Mouse (Mus musculus) kidney, embryonic 16.5 days (tissue): ENCODE data around the gene Rps15a. TPM values are rescaled to one million over a fixed set of nuclear protein-coding genes. Genes with fewer than 3 reads are reported as not detected.

ENCODE experiments used
- ATAC-seq: fragments of 200-750 bp; cut with Nextera tagmentation; 2 replicates; pipeline ENCODE4 v1.8.0; 2017; ENCODE audit warnings: moderate TSS enrichment; ENCODE audit not compliant: low FRiP score, low TSS enrichment
- H3K27ac ChIP-seq: fragments of 300-500 bp; sonication (generic); 2 replicates; pipeline ENCODE4 v1.5.1; 2014; ENCODE audit warnings: low read length
- H3K27me3 ChIP-seq: fragments of 300-500 bp; sonication (generic); 2 replicates; pipeline ENCODE4 v1.6.1; 2014; ENCODE audit warnings: low read length, control low read depth, mixed read lengths; ENCODE audit not compliant: insufficient read depth
- H3K36me3 ChIP-seq: fragments of 300-500 bp; sonication (generic); 2 replicates; pipeline ENCODE4 v1.6.1; 2014; ENCODE audit warnings: low read length, control low read depth, mixed read lengths; ENCODE audit not compliant: insufficient read depth
- H3K4me1 ChIP-seq: fragments of 300-500 bp; sonication (generic); 2 replicates; pipeline ENCODE4 v1.6.1; 2014; ENCODE audit warnings: low read length, control low read depth, mixed read lengths; ENCODE audit not compliant: insufficient read depth
- H3K4me2 ChIP-seq: fragments of 300-500 bp; sonication (generic); replicated peaks from 2 replicates; pipeline ENCODE4 v1.6.1; 2014; ENCODE audit warnings: low read depth, low read length
- H3K4me3 ChIP-seq: fragments of 300-500 bp; sonication (generic); 2 replicates; pipeline ENCODE4 v1.5.1; 2014; ENCODE audit warnings: mild to moderate bottlenecking, low read length
- H3K9ac ChIP-seq: fragments of 300-500 bp; sonication (generic); replicated peaks from 2 replicates; pipeline ENCODE4 v1.6.1; 2014; ENCODE audit warnings: low read length
- H3K9me3 ChIP-seq: fragments of 300-500 bp; sonication (generic); 2 replicates; pipeline ENCODE4 v1.6.1; 2016; ENCODE audit warnings: low read length, control low read depth
- WGBS: fragments of 180-500 bp; shearing (Covaris S2); extraction: QIAGEN DNeasy Blood & Tissue Kit; methylation state at CpG from one replicate; pipeline ENCODE4 v1.1.7; 2014; 5-methylcytosine and 5-hydroxymethylcytosine counted together
- polyA plus RNA-seq: library from polyadenylated mRNA; unstranded; fragments of >200 nt; fragmentation: Nextera tagmentation; extraction: Ambion mirVana; gene quantifications from 2 replicates; pipeline ENCODE4 v1.2.1, GENCODE M21; 2015

Rps15a gene
- polyA plus RNA-seq, 1 experiment from 2014 or later = 667 TPM

GRCm38 (mm10) chr7:118128925-118129429 is 13.0 kb upstream of the Rps15a start:
- Histone ChIP-seq H3K27me3 (no peaks in the 10 kb centered on the region), H3K27ac (peak overlapping the region; percentile 93), H3K9me3 (no peaks in the 10 kb centered on the region), H3K4me2 (peak overlapping the region; percentile 64), H3K4me3 (peak overlapping the region; percentile 62), H3K4me1 (peaks cover 24% of the 10 kb centered on the region), H3K36me3 (peaks cover 20% of the 10 kb centered on the region; the same call in 1 of the 2 replicates), H3K9ac (peak overlapping the region; percentile 81)
- WGBS = under 1% methylated on average over 21 of the region's 21 CpGs
- ATAC-seq = peak; percentile 83

GRCm38 (mm10) chr7:118126219-118126875 is 10.4 kb upstream of the Rps15a start:
- H3K9ac ChIP-seq = no peak overlapping the region
- no peak overlapping the region for H3K4me3 ChIP-seq
- peaks cover 24% of the 10 kb centered on the region for H3K4me1 ChIP-seq
- no peaks in the 10 kb centered on the region for H3K9me3 ChIP-seq
- no peak overlapping the region for H3K4me2 ChIP-seq
- H3K27me3 ChIP-seq = no peaks in the 10 kb centered on the region
- H3K36me3 ChIP-seq = peaks cover 30% of the 10 kb centered on the region; the same call in 1 of the 2 replicates
- WGBS = 61% methylated on average over 11 of the region's 11 CpGs
- no peak for ATAC-seq
- no peak overlapping the region for H3K27ac ChIP-seq

- H3K9me3 ChIP-seq = no peaks in the 10 kb centered on the region
- no peak overlapping the region for H3K4me3 ChIP-seq
- no peaks in the 10 kb centered on the region for H3K27me3 ChIP-seq
- H3K27ac ChIP-seq = no peak overlapping the region
- H3K36me3 ChIP-seq = peaks cover 36% of the 10 kb centered on the region
- no peak overlapping the region for H3K9ac ChIP-seq
- H3K4me2 ChIP-seq = no peak overlapping the region
- peaks cover 24% of the 10 kb centered on the region for H3K4me1 ChIP-seq
- ATAC-seq = no peak
Observed at GRCm38 (mm10) chr7:118125736-118126135, 9.7 kb upstream of the Rps15a start.

- 84% methylated on average over 4 of the region's 4 CpGs for WGBS
- Histone ChIP-seq H3K9me3 (no peaks in the 10 kb centered on the region), H3K36me3 (peaks cover 55% of the 10 kb centered on the region)
Observed at GRCm38 (mm10) chr7:118123512-118124411, 7.8 kb upstream of the Rps15a start.

GRCm38 (mm10) chr7:118122235-118122634 is 6.2 kb upstream of the Rps15a start:
- H3K4me1 ChIP-seq = peaks cover 33% of the 10 kb centered on the region
- no peak overlapping the region for H3K27ac ChIP-seq
- 95% methylated on average over 7 of the region's 7 CpGs for WGBS
- peaks cover 65% of the 10 kb centered on the region for H3K36me3 ChIP-seq
- no peak overlapping the region for H3K4me2 ChIP-seq
- H3K27me3 ChIP-seq = no peaks in the 10 kb centered on the region
- H3K9me3 ChIP-seq = no peaks in the 10 kb centered on the region
- H3K4me3 ChIP-seq = no peak overlapping the region
- no peak overlapping the region for H3K9ac ChIP-seq
- no peak for ATAC-seq

More at GRCm38 (mm10) chr7:118123512-118124411, 7.8 kb upstream of the Rps15a start:
- Histone ChIP-seq H3K4me1 (peaks cover 35% of the 10 kb centered on the region), H3K9ac (no peak overlapping the region), H3K4me3 (no peak overlapping the region), H3K4me2 (no peak overlapping the region), H3K27me3 (no peaks in the 10 kb centered on the region), H3K27ac (no peak overlapping the region)
- no peak for ATAC-seq

GRCm38 (mm10) chr7:118120654-118121053 is 4.7 kb upstream of the Rps15a start:
- Histone ChIP-seq H3K4me1 (peaks cover 24% of the 10 kb centered on the region), H3K27me3 (no peaks in the 10 kb centered on the region), H3K9me3 (no peaks in the 10 kb centered on the region), H3K36me3 (peaks cover 52% of the 10 kb centered on the region), H3K27ac (peak overlapping the region; percentile 22; the same call in 1 of the 2 replicates), H3K4me3 (no peak overlapping the region), H3K9ac (no peak overlapping the region), H3K4me2 (no peak overlapping the region)
- ATAC-seq = no peak
- WGBS = 79% methylated on average over 1 of the region's 1 CpGs

GRCm38 (mm10) chr7:118119946-118120345 is 4.0 kb upstream of the Rps15a start:
- no peak overlapping the region for H3K4me3 ChIP-seq
- H3K4me2 ChIP-seq = no peak overlapping the region
- H3K9ac ChIP-seq = no peak overlapping the region; the same call in 1 of the 2 replicates
- peak overlapping the region; percentile 22; the same call in 1 of the 2 replicates for H3K27ac ChIP-seq
- ATAC-seq = no peak
- H3K27me3 ChIP-seq = no peaks in the 10 kb centered on the region
- H3K4me1 ChIP-seq = peaks cover 24% of the 10 kb centered on the region
- 48% methylated on average over 5 of the region's 5 CpGs for WGBS
- H3K36me3 ChIP-seq = peaks cover 51% of the 10 kb centered on the region
- H3K9me3 ChIP-seq = no peaks in the 10 kb centered on the region

GRCm38 (mm10) chr7:118119142-118119541 is 3.2 kb upstream of the Rps15a start:
- H3K27me3 ChIP-seq = no peaks in the 10 kb centered on the region
- no peak overlapping the region for H3K4me3 ChIP-seq
- peak overlapping the region; percentile 39; the same call in 1 of the 2 replicates for H3K27ac ChIP-seq
- H3K4me1 ChIP-seq = peaks cover 30% of the 10 kb centered on the region
- H3K9me3 ChIP-seq = no peaks in the 10 kb centered on the region
- no peak for ATAC-seq
- no peak overlapping the region for H3K4me2 ChIP-seq
- no peak overlapping the region for H3K9ac ChIP-seq
- WGBS = 63% methylated on average over 2 of the region's 2 CpGs
- peaks cover 52% of the 10 kb centered on the region for H3K36me3 ChIP-seq

GRCm38 (mm10) chr7:118118426-118118825 is 2.4 kb upstream of the Rps15a start:
- WGBS = 85% methylated on average over 3 of the region's 3 CpGs
- Histone ChIP-seq H3K36me3 (peaks cover 58% of the 10 kb centered on the region), H3K4me1 (peaks cover 37% of the 10 kb centered on the region), H3K9ac (no peak overlapping the region), H3K4me2 (no peak overlapping the region), H3K9me3 (no peaks in the 10 kb centered on the region), H3K4me3 (no peak overlapping the region), H3K27ac (peak overlapping the region; percentile 75), H3K27me3 (no peaks in the 10 kb centered on the region)
- no peak for ATAC-seq
